Mouse (Mus musculus): ENCODE results near the gene Il1rap. TPM values are rescaled to one million over a fixed set of nuclear protein-coding genes. Genes with fewer than 3 reads are reported as not detected.

Il1rap gene
- polyA plus RNA-seq, 1 experiment = 1.0 TPM

- Histone ChIP-seq H3K36me3 (ENCODE audit: control insufficient read depth, insufficient read depth) (no peaks in the 10 kb centered on the region), H3K4me2 (ENCODE audit: low read depth) (no peak overlapping the region), H3K79me2 (ENCODE audit: control insufficient read depth, insufficient read depth) (no peaks in the 10 kb centered on the region), H3K4me3 (no peak overlapping the region), H3ac (ENCODE audit: control insufficient read depth, insufficient read length) (no peak overlapping the region), H3K27me3 (ENCODE audit: control insufficient read depth, insufficient read depth, insufficient read length) (no peaks in the 10 kb centered on the region)
- TF ChIP-seq USF1 (IDR thresholded peaks at IDR 0.05; ENCODE audit: low read depth) = no peak
- no peak for TF ChIP-seq CEBPB (IDR thresholded peaks at IDR 0.05; ENCODE audit: insufficient read depth, poor library complexity, severe bottlenecking)
- no peak for TF ChIP-seq SRF (IDR thresholded peaks at IDR 0.05; ENCODE audit: control insufficient read depth, insufficient read length, low read depth)
- no peak for TF ChIP-seq MYOD1 (IDR thresholded peaks at IDR 0.05; ENCODE audit: control insufficient read depth in 1 of 3, insufficient read length in 2 of 3, low read depth in 2 of 3)
- no peak for TF ChIP-seq POLR2AphosphoS2 (IDR thresholded peaks at IDR 0.05; ENCODE audit: insufficient read length, low read depth)
- no peak for TF ChIP-seq REST (IDR thresholded peaks at IDR 0.05; ENCODE audit: insufficient read depth, insufficient read length)
- no peak for TF ChIP-seq POLR2A (IDR thresholded peaks at IDR 0.05; ENCODE audit: insufficient read length, low read depth)
- no peak for TF ChIP-seq MAX (IDR thresholded peaks at IDR 0.05; ENCODE audit: low read depth)
- no peak for TF ChIP-seq MYOG (IDR thresholded peaks at IDR 0.05; ENCODE audit: control insufficient read depth in 1 of 3, insufficient read depth in 1 of 3, insufficient read length in 2 of 3, low read depth in 2 of 3)
- no peak for TF ChIP-seq E2F4 (IDR thresholded peaks at IDR 0.05; ENCODE audit: insufficient read depth)
- TF ChIP-seq TCF12 (IDR thresholded peaks at IDR 0.05; ENCODE audit: insufficient read depth, poor library complexity, severe bottlenecking) = no peak
- no peak for TF ChIP-seq TCF3 (IDR thresholded peaks at IDR 0.05; ENCODE audit: insufficient read length, low read depth)
Measured at GRCm38 (mm10) chr16:26590897-26591570, 9.5 kb downstream of the Il1rap start.

- Histone ChIP-seq H3K27me3 (ENCODE audit: control insufficient read depth, insufficient read depth, insufficient read length) (no peaks in the 10 kb centered on the region), H3K4me3 (no peak overlapping the region), H3K36me3 (ENCODE audit: control insufficient read depth, insufficient read depth) (no peaks in the 10 kb centered on the region), H3K79me2 (ENCODE audit: control insufficient read depth, insufficient read depth) (no peaks in the 10 kb centered on the region), H3ac (ENCODE audit: control insufficient read depth, insufficient read length) (no peak overlapping the region), H3K4me2 (ENCODE audit: low read depth) (no peak overlapping the region)
- TF ChIP-seq REST (IDR thresholded peaks at IDR 0.05; ENCODE audit: insufficient read depth, insufficient read length) (no peak), SRF (IDR thresholded peaks at IDR 0.05; ENCODE audit: control insufficient read depth, insufficient read length, low read depth) (no peak), USF1 (IDR thresholded peaks at IDR 0.05; ENCODE audit: low read depth) (no peak), E2F4 (IDR thresholded peaks at IDR 0.05; ENCODE audit: insufficient read depth) (no peak), POLR2A (IDR thresholded peaks at IDR 0.05; ENCODE audit: insufficient read length, low read depth) (no peak), MYOD1 (IDR thresholded peaks at IDR 0.05; ENCODE audit: control insufficient read depth in 1 of 3, insufficient read length in 2 of 3, low read depth in 2 of 3) (no peak), TCF12 (IDR thresholded peaks at IDR 0.05; ENCODE audit: insufficient read depth, poor library complexity, severe bottlenecking) (no peak), MAX (IDR thresholded peaks at IDR 0.05; ENCODE audit: low read depth) (no peak), TCF3 (IDR thresholded peaks at IDR 0.05; ENCODE audit: insufficient read length, low read depth) (no peak), MYOG (IDR thresholded peaks at IDR 0.05; ENCODE audit: control insufficient read depth in 1 of 3, insufficient read depth in 1 of 3, insufficient read length in 2 of 3, low read depth in 2 of 3) (no peak), CEBPB (IDR thresholded peaks at IDR 0.05; ENCODE audit: insufficient read depth, poor library complexity, severe bottlenecking) (no peak), POLR2AphosphoS2 (IDR thresholded peaks at IDR 0.05; ENCODE audit: insufficient read length, low read depth) (no peak)
Measured at GRCm38 (mm10) chr16:26596440-26596839, 14.9 kb downstream of the Il1rap start.

GRCm38 (mm10) chr16:26597307-26597706 is 15.8 kb downstream of the Il1rap start:
- Histone ChIP-seq H3K79me2 (ENCODE audit: control insufficient read depth, insufficient read depth) (no peaks in the 10 kb centered on the region), H3K4me2 (ENCODE audit: low read depth) (no peak overlapping the region), H3K27me3 (ENCODE audit: control insufficient read depth, insufficient read depth, insufficient read length) (no peaks in the 10 kb centered on the region), H3K36me3 (ENCODE audit: control insufficient read depth, insufficient read depth) (no peaks in the 10 kb centered on the region), H3ac (ENCODE audit: control insufficient read depth, insufficient read length) (no peak overlapping the region), H3K4me3 (no peak overlapping the region)
- no peak for TF ChIP-seq TCF12 (IDR thresholded peaks at IDR 0.05; ENCODE audit: insufficient read depth, poor library complexity, severe bottlenecking)
- no peak for TF ChIP-seq E2F4 (IDR thresholded peaks at IDR 0.05; ENCODE audit: insufficient read depth)
- TF ChIP-seq MYOG (IDR thresholded peaks at IDR 0.05; ENCODE audit: control insufficient read depth in 1 of 3, insufficient read depth in 1 of 3, insufficient read length in 2 of 3, low read depth in 2 of 3) = no peak

GRCm38 (mm10) chr16:26598591-26598990 is 17.1 kb downstream of the Il1rap start:
- H3K27me3 ChIP-seq (ENCODE audit: control insufficient read depth, insufficient read depth, insufficient read length) = no peaks in the 10 kb centered on the region
- H3ac ChIP-seq (ENCODE audit: control insufficient read depth, insufficient read length) = no peak overlapping the region
- H3K36me3 ChIP-seq (ENCODE audit: control insufficient read depth, insufficient read depth) = no peaks in the 10 kb centered on the region
- no peaks in the 10 kb centered on the region for H3K79me2 ChIP-seq (ENCODE audit: control insufficient read depth, insufficient read depth)
- no peak overlapping the region for H3K4me3 ChIP-seq
- H3K4me2 ChIP-seq (ENCODE audit: low read depth) = no peak overlapping the region
- TF ChIP-seq TCF3 (IDR thresholded peaks at IDR 0.05; ENCODE audit: insufficient read length, low read depth) = no peak
- no peak for TF ChIP-seq MAX (IDR thresholded peaks at IDR 0.05; ENCODE audit: low read depth)
- no peak for TF ChIP-seq REST (IDR thresholded peaks at IDR 0.05; ENCODE audit: insufficient read depth, insufficient read length)
- no peak for TF ChIP-seq E2F4 (IDR thresholded peaks at IDR 0.05; ENCODE audit: insufficient read depth)
- TF ChIP-seq TCF12 (IDR thresholded peaks at IDR 0.05; ENCODE audit: insufficient read depth, poor library complexity, severe bottlenecking) = no peak

- no peak overlapping the region for H3K4me2 ChIP-seq (ENCODE audit: low read depth)
- no peak overlapping the region for H3K4me3 ChIP-seq
- H3K36me3 ChIP-seq (ENCODE audit: control insufficient read depth, insufficient read depth) = no peaks in the 10 kb centered on the region
- no peaks in the 10 kb centered on the region for H3K27me3 ChIP-seq (ENCODE audit: control insufficient read depth, insufficient read depth, insufficient read length)
- H3K79me2 ChIP-seq (ENCODE audit: control insufficient read depth, insufficient read depth) = no peaks in the 10 kb centered on the region
- H3ac ChIP-seq (ENCODE audit: control insufficient read depth, insufficient read length) = no peak overlapping the region
- no peak for TF ChIP-seq CEBPB (IDR thresholded peaks at IDR 0.05; ENCODE audit: insufficient read depth, poor library complexity, severe bottlenecking)
- TF ChIP-seq E2F4 (IDR thresholded peaks at IDR 0.05; ENCODE audit: insufficient read depth) = no peak
- no peak for TF ChIP-seq USF1 (IDR thresholded peaks at IDR 0.05; ENCODE audit: low read depth)
- TF ChIP-seq SRF (IDR thresholded peaks at IDR 0.05; ENCODE audit: control insufficient read depth, insufficient read length, low read depth) = no peak
- no peak for TF ChIP-seq TCF3 (IDR thresholded peaks at IDR 0.05; ENCODE audit: insufficient read length, low read depth)
Measured at GRCm38 (mm10) chr16:26601482-26601881, 20.0 kb downstream of the Il1rap start.

Data from myocyte (in vitro differentiated cells).